Mouse (Mus musculus) neural tube, embryonic 15.5 days (tissue): ENCODE measurements around the gene Prkcsh. TPM values are rescaled to one million over a fixed set of nuclear protein-coding genes. Genes with fewer than 3 reads are reported as not detected.
A peak's percentile ranks its signal among the peaks of the same experiment; 100 is the strongest.

Source experiments
- ATAC-seq: fragments of 200-750 bp; cut with Nextera tagmentation; 2 replicates; pipeline ENCODE4 v1.8.0; 2017; ENCODE audit warnings: mild to moderate bottlenecking, moderate TSS enrichment, moderate library complexity; ENCODE audit not compliant: low FRiP score
- H3K27ac ChIP-seq: fragments of 300-500 bp; sonication (generic); replicated peaks from 2 replicates; pipeline ENCODE4 v1.5.1; 2015; ENCODE audit warnings: mild to moderate bottlenecking, inconsistent platforms
- H3K27me3 ChIP-seq: fragments of 300-500 bp; sonication (generic); replicated peaks from 2 replicates; pipeline ENCODE4 v1.6.1; 2015; ENCODE audit warnings: inconsistent platforms
- H3K36me3 ChIP-seq: fragments of 300-500 bp; sonication (generic); 2 replicates; pipeline ENCODE4 v1.6.1; 2015; ENCODE audit warnings: inconsistent platforms
- H3K4me1 ChIP-seq: fragments of 300-500 bp; sonication (generic); 2 replicates; pipeline ENCODE4 v1.6.1; 2015; ENCODE audit warnings: inconsistent platforms
- H3K4me2 ChIP-seq: fragments of 300-500 bp; sonication (generic); 2 replicates; pipeline ENCODE4 v1.6.1; 2015; ENCODE audit warnings: inconsistent platforms, mild to moderate bottlenecking, moderate library complexity
- H3K4me3 ChIP-seq: fragments of 300-500 bp; sonication (generic); replicated peaks from 2 replicates; pipeline ENCODE4 v1.5.1; 2015; ENCODE audit warnings: mild to moderate bottlenecking, inconsistent platforms
- H3K9ac ChIP-seq: fragments of 300-500 bp; sonication (generic); replicated peaks from 2 replicates; pipeline ENCODE4 v1.6.1; 2015; ENCODE audit warnings: mild to moderate bottlenecking, inconsistent platforms
- H3K9me3 ChIP-seq: fragments of 300-500 bp; sonication (generic); replicated peaks from 2 replicates; pipeline ENCODE4 v1.6.1; 2016; ENCODE audit warnings: inconsistent platforms
- WGBS: fragments of 180-500 bp; shearing (Covaris S2); methylation state at CpG from one replicate; pipeline ENCODE4 v1.1.7; 2015; ENCODE audit warnings: mixed read lengths; 5-methylcytosine and 5-hydroxymethylcytosine counted together
- polyA plus RNA-seq: library from polyadenylated mRNA; unstranded; fragments of >200 nt; fragmentation: Nextera tagmentation; extraction: Ambion mirVana; gene quantifications from 2 replicates; pipeline ENCODE4 v1.2.1, GENCODE M21; 2015

Gene Prkcsh
- polyA plus RNA-seq, 1 experiment from 2014 or later = 93.8 TPM

GRCm38 (mm10) chr9:21962416-21963059 lies 40.1 kb upstream of the Prkcsh start:
- Histone ChIP-seq H3K27ac (no peak overlapping the region), H3K9me3 (no peaks in the 10 kb centered on the region), H3K9ac (peak overlapping the region; percentile 30), H3K4me2 (peak overlapping the region; percentile 78), H3K4me3 (peak overlapping the region; percentile 40), H3K4me1 (peaks cover 24% of the 10 kb centered on the region), H3K36me3 (no peaks in the 10 kb centered on the region), H3K27me3 (peaks cover 52% of the 10 kb centered on the region)
- ATAC-seq = peak; percentile 29; the same call in 1 of the 2 replicates
- 5% methylated on average over 34 of the region's 34 CpGs for WGBS

DNA sequence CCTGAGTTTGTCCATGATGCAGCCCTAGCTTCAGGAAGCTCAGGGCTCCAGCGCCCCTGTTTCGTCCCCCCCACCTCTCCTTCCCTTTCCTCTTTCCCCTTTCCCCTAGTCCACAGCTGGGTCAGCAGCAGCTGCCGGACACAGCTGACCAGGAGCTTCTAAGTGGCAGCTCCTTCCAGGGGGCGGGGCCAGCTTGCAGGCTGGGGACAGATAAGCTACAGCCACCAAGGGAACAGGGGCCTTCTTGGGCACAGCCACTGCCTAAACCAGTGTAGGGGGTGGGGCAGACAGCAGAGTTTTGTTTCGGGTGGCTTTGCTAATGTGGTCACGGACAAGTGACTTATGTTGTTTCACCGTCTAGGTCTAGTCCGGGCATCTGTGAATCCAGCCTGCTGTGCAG lies 39.2 kb upstream of the Prkcsh start, which contains the start of gene Epor:
Gene Epor (minus strand): TSS at position 90 of the 400 bp plus-strand sequence.
- peak within 1 kb of the TSS; percentile 78 for H3K4me2 ChIP-seq
- ATAC-seq = no peak
- no peak within 1 kb of the TSS for H3K27ac ChIP-seq
- H3K4me1 ChIP-seq = peaks cover 24% of the 10 kb centered on the region
- peak within 1 kb of the TSS; percentile 30 for H3K9ac ChIP-seq
- H3K9me3 ChIP-seq = no peaks in the 10 kb centered on the region
- WGBS = 19% methylated on average over 7 of the region's 8 CpGs
- no peaks in the 10 kb centered on the region for H3K36me3 ChIP-seq
- peaks cover 55% of the 10 kb centered on the region for H3K27me3 ChIP-seq
- peak within 1 kb of the TSS; percentile 40 for H3K4me3 ChIP-seq

- ATAC-seq = no peak
- H3K9me3 ChIP-seq = no peaks in the 10 kb centered on the region
- H3K4me3 ChIP-seq = no peak overlapping the region
- no peak overlapping the region for H3K27ac ChIP-seq
- WGBS = 71% methylated on average over 6 of the region's 6 CpGs
- no peaks in the 10 kb centered on the region for H3K4me1 ChIP-seq
- H3K27me3 ChIP-seq = 0 out of 2 replicates have a peak, but pooled peaks cover 7% of the 10 kb centered on the region
- no peak overlapping the region for H3K4me2 ChIP-seq
- no peaks in the 10 kb centered on the region for H3K36me3 ChIP-seq
- H3K9ac ChIP-seq = no peak overlapping the region
These were observed 33.7 kb upstream of the Prkcsh start for GRCm38 (mm10) chr9:21968883-21969282.

DNA sequence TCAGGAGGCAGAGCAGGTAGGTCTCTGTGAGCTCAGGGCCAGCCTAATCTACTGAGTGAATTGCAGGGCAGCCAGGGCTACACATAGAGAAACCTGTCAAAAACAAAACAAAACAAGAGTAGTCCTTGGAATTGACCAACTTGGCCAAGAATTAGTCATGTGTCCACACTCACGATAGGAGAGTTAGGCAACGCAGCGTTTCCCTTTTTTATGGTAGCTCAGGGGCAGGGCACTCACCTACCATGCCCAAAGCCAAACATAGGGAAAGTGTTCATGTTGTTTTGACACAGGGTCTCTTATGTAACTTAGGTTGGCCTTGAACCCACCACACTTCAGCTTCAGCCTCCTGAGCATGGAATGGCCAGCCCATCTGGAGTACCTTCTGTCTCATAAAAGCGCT lies 33.3 kb upstream of the Prkcsh start:
- no peak for ATAC-seq
- Histone ChIP-seq H3K4me2 (no peak overlapping the region), H3K9me3 (no peaks in the 10 kb centered on the region), H3K4me1 (no peaks in the 10 kb centered on the region), H3K36me3 (no peaks in the 10 kb centered on the region), H3K9ac (no peak overlapping the region), H3K27me3 (0 out of 2 replicates have a peak, but pooled peaks cover 3% of the 10 kb centered on the region), H3K27ac (no peak overlapping the region), H3K4me3 (no peak overlapping the region)
- 93% methylated on average over 4 of the region's 4 CpGs for WGBS

- no peak overlapping the region for H3K4me2 ChIP-seq
- no peaks in the 10 kb centered on the region for H3K4me1 ChIP-seq
- no peak for ATAC-seq
- no peaks in the 10 kb centered on the region for H3K27me3 ChIP-seq
- WGBS = 90% methylated on average over 10 of the region's 10 CpGs
- H3K36me3 ChIP-seq = no peaks in the 10 kb centered on the region
- no peak overlapping the region for H3K27ac ChIP-seq
- H3K9me3 ChIP-seq = no peaks in the 10 kb centered on the region
- no peak overlapping the region for H3K4me3 ChIP-seq
- H3K9ac ChIP-seq = no peak overlapping the region
These were observed 25.9 kb upstream of the Prkcsh start for GRCm38 (mm10) chr9:21976626-21977175.

- Histone ChIP-seq H3K4me2 (no peak overlapping the region), H3K9ac (no peak overlapping the region), H3K9me3 (no peaks in the 10 kb centered on the region), H3K36me3 (no peaks in the 10 kb centered on the region), H3K4me1 (no peaks in the 10 kb centered on the region), H3K27ac (no peak overlapping the region), H3K4me3 (no peak overlapping the region), H3K27me3 (no peaks in the 10 kb centered on the region; the same call in 1 of the 2 replicates)
- 84% methylated on average over 5 of the region's 5 CpGs for WGBS
- no peak for ATAC-seq
These were observed 25.3 kb upstream of the Prkcsh start for GRCm38 (mm10) chr9:21977331-21977730.

GRCm38 (mm10) chr9:21977972-21978371 lies 24.6 kb upstream of the Prkcsh start:
- Histone ChIP-seq H3K4me1 (no peaks in the 10 kb centered on the region), H3K9me3 (no peaks in the 10 kb centered on the region), H3K27ac (no peak overlapping the region), H3K36me3 (no peaks in the 10 kb centered on the region), H3K9ac (no peak overlapping the region), H3K27me3 (no peaks in the 10 kb centered on the region; the same call in 1 of the 2 replicates), H3K4me3 (no peak overlapping the region), H3K4me2 (no peak overlapping the region)
- ATAC-seq = no peak
- WGBS = 23% methylated on average over 2 of the region's 2 CpGs

DNA sequence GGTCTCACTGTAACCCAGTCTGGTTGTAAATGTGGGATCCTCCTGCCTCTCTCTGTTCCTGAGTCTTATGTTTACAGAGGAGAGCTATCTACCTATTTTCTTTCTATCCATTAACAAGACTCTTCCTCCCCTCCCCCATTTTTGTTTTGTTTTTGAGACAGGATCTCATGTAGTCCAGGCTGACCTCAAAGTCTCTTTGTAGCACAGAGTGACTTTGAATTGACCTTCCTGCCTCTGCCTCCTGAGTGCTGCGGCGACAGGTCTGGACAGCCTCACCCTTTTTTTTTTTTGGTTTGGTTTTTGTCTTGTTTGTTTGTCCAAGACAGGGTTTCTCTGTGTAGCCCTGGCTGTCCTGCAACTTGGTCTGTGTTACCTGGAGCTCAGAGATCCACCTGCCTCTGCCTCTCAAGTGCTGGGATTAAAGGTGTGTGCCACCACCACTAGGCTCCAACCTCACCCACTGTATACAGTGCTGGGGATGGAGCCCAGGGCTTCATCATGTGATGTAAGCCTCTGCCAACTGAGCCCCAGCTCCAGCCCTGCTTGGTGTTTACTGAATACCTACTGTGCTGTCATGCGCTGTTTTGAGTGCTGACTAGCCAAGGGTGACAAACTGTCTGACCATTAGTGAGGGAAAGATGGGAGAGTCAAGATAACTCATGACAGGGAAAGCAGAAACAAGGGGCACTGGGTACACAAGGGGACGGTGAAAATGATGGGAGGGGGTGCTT lies 24.0 kb upstream of the Prkcsh start:
- WGBS = 89% methylated on average over 4 of the region's 4 CpGs
- Histone ChIP-seq H3K4me3 (no peak overlapping the region), H3K36me3 (no peaks in the 10 kb centered on the region), H3K4me2 (no peak overlapping the region), H3K27ac (no peak overlapping the region), H3K9me3 (no peaks in the 10 kb centered on the region), H3K4me1 (no peaks in the 10 kb centered on the region), H3K9ac (no peak overlapping the region), H3K27me3 (no peaks in the 10 kb centered on the region; the same call in 1 of the 2 replicates)
- no peak for ATAC-seq

GRCm38 (mm10) chr9:21983911-21984310 lies 18.7 kb upstream of the Prkcsh start:
- no peaks in the 10 kb centered on the region for H3K9me3 ChIP-seq
- no peak overlapping the region for H3K4me2 ChIP-seq
- no peak for ATAC-seq
- H3K9ac ChIP-seq = no peak overlapping the region
- H3K27me3 ChIP-seq = peaks cover 28% of the 10 kb centered on the region
- no peaks in the 10 kb centered on the region for H3K36me3 ChIP-seq
- no peak overlapping the region for H3K4me3 ChIP-seq
- 32% methylated on average over 3 of the region's 3 CpGs for WGBS
- peaks cover 12% of the 10 kb centered on the region for H3K4me1 ChIP-seq
- H3K27ac ChIP-seq = no peak overlapping the region

- 11% methylated on average over 32 of the region's 36 CpGs for WGBS
- Histone ChIP-seq H3K4me1 (peaks cover 25% of the 10 kb centered on the region), H3K27ac (no peak overlapping the region), H3K9ac (0 out of 2 replicates have a peak overlapping the region, but pooled peaks have one; percentile 17), H3K36me3 (no peaks in the 10 kb centered on the region), H3K4me3 (peak overlapping the region; percentile 34), H3K27me3 (peaks cover 61% of the 10 kb centered on the region), H3K9me3 (no peaks in the 10 kb centered on the region), H3K4me2 (peak overlapping the region; percentile 62)
- no peak for ATAC-seq
These were observed 14.8 kb upstream of the Prkcsh start for GRCm38 (mm10) chr9:21987592-21988342.

GRCm38 (mm10) chr9:21988421-21989101 lies 14.0 kb upstream of the Prkcsh start:
- peak overlapping the region; percentile 17 for H3K9ac ChIP-seq
- WGBS = under 1% methylated on average over 32 of the region's 32 CpGs
- peaks cover 61% of the 10 kb centered on the region for H3K27me3 ChIP-seq

More at GRCm38 (mm10) chr9:21988421-21989101, 14.0 kb upstream of the Prkcsh start:
- no peak overlapping the region for H3K27ac ChIP-seq
- H3K9me3 ChIP-seq = no peaks in the 10 kb centered on the region
- H3K4me2 ChIP-seq = peak overlapping the region; percentile 62
- H3K4me1 ChIP-seq = peaks cover 25% of the 10 kb centered on the region
- no peaks in the 10 kb centered on the region for H3K36me3 ChIP-seq
- ATAC-seq = no peak
- peak overlapping the region; percentile 34 for H3K4me3 ChIP-seq
